Mouse (Mus musculus): ENCODE results near the gene Mrpl37. TPM values are rescaled to one million over a fixed set of nuclear protein-coding genes. Genes with fewer than 3 reads are reported as not detected.

The Mrpl37 gene
- polyA plus RNA-seq, 1 experiment from 2014 or later, result 81.9 TPM

DNA sequence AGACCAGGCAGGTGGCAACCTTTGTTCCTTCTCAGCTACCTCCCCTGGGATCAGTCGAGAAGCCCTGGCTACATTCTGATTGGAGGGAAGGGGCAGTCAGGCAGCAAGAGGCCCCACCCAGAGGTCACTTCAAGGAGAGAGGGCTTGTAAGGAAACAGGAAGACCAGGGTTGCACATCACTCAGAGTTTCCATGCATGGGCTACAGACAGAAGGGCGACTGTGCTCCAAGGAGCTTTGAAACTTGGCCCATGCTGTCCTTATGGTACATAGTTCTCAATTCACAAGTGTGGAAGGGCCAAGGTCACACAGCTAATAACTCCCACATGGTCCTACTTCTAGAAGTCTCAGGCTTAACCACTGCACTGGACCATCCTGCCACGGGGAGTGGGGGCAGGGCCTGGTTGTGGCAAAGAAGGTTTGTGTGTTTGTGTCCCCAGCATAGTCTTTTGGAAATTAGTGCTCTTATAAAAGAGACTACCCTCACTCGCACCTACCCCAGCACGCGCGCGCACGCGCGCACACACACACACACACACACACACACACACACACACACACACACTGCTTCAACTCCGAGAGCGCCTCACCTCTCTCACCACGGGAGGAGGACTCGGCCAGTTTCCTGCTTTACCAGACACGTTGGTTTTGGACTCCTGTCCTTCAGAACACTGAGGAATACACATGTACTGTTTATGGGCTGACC is 28.0 kb upstream of the Mrpl37 start:
- no peak overlapping the region for H3K27ac ChIP-seq
- no peaks in the 10 kb centered on the region for H3K9me3 ChIP-seq (replicated peaks)
- 80% methylated on average over 14 of the region's 16 CpGs for WGBS
- H3K4me2 ChIP-seq, result no peak overlapping the region
- no peak overlapping the region for H3K4me3 ChIP-seq
- ATAC-seq, result no peak
- peaks cover 18% of the 10 kb centered on the region for H3K4me1 ChIP-seq
- no peaks in the 10 kb centered on the region for H3K27me3 ChIP-seq
- no peaks in the 10 kb centered on the region for H3K36me3 ChIP-seq (ENCODE audit: poor library complexity, severe bottlenecking)
- H3K9ac ChIP-seq, result no peak overlapping the region

DNA sequence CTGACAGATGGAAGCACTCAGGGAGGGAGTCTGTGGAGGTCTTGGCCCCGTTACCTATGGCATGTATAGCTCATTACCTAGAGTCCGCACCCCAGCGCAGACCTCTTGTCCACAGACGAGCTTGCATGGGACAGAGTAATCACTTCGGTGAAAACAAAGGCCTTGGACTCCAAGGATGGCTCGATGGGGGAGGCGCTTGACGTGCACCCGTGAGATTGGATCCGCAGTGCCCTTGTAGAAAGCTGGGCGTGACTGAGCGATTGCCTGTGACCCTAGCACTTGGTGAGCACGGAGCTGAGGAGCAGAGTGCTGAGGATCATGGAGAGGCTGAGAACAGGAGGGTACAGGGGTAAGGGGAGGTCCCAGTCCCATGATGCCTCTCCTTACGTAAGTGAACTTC is 25.0 kb upstream of the Mrpl37 start:
- Histone ChIP-seq H3K36me3 (ENCODE audit: poor library complexity, severe bottlenecking) (no peaks in the 10 kb centered on the region), H3K27me3 (no peaks in the 10 kb centered on the region), H3K9ac (no peak overlapping the region), H3K27ac (no peak overlapping the region), H3K4me2 (no peak overlapping the region), H3K4me3 (no peak overlapping the region), H3K9me3 (replicated peaks) (no peaks in the 10 kb centered on the region), H3K4me1 (peaks cover 9% of the 10 kb centered on the region)
- ATAC-seq, result no peak
- 89% methylated on average over 14 of the region's 14 CpGs for WGBS

DNA sequence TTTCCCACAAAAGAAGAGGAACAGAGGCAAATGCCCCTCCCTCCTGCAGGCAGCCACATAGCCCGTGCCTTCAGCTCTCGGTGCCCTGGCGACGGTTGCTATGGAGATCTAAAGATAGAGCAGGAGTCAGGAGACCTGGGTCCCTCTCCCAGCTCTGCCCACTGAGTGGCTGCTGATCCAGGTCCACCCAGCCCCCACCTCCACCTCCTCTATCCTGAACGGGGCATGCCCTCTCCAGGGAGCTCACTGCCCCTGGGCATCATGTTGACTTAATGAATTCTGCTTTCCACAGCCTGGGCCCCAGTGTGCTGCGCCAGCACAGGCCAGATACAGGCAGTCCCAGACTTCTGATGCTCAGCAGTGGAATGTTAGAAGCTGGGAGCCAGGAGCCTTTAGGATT is 18.2 kb upstream of the Mrpl37 start:
- H3K9ac ChIP-seq, result no peak overlapping the region
- no peaks in the 10 kb centered on the region for H3K9me3 ChIP-seq (replicated peaks)
- peaks cover 22% of the 10 kb centered on the region for H3K4me1 ChIP-seq
- ATAC-seq, result peak; percentile 87
- H3K4me2 ChIP-seq, result 0 out of 2 replicates have a peak overlapping the region, but pooled peaks have one; percentile 9
- WGBS, result 4% methylated on average over 6 of the region's 6 CpGs
- H3K27ac ChIP-seq, result peak overlapping the region; percentile 72
- no peaks in the 10 kb centered on the region for H3K36me3 ChIP-seq (ENCODE audit: poor library complexity, severe bottlenecking)
- H3K4me3 ChIP-seq, result no peak overlapping the region
- H3K27me3 ChIP-seq, result no peaks in the 10 kb centered on the region

DNA sequence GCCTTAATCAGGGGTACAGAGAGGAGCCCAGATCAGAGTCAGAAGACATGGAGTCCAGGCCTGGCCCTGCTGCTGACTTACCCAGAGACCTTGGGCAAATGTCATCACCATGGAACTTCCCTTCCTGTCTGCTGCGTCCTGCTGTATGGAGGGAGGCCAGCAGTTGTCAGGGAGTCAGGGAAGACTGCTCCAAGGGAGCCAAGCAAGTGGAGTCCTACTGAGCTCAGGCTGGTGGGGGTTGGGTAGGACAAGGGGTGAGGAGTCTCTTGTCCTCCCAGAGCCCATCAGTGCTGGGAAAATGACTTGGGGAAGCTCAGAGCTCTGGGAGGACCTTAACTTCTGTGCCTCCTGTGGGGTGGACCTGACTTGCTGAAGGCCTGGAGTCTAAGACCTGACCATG is 17.7 kb upstream of the Mrpl37 start:
- peak overlapping the region; percentile 72 for H3K27ac ChIP-seq
- H3K9me3 ChIP-seq (replicated peaks), result no peaks in the 10 kb centered on the region
- peak; percentile 42 for ATAC-seq
- H3K4me2 ChIP-seq, result 0 out of 2 replicates have a peak overlapping the region, but pooled peaks have one; percentile 9
- no peaks in the 10 kb centered on the region for H3K27me3 ChIP-seq
- H3K4me1 ChIP-seq, result peaks cover 22% of the 10 kb centered on the region
- H3K9ac ChIP-seq, result no peak overlapping the region
- 18% methylated on average over 1 of the region's 1 CpGs for WGBS
- H3K4me3 ChIP-seq, result no peak overlapping the region
- no peaks in the 10 kb centered on the region for H3K36me3 ChIP-seq (ENCODE audit: poor library complexity, severe bottlenecking)

- WGBS, result 86% methylated on average over 4 of the region's 4 CpGs
- Histone ChIP-seq H3K27me3 (no peaks in the 10 kb centered on the region), H3K9ac (no peak overlapping the region), H3K9me3 (replicated peaks) (no peaks in the 10 kb centered on the region), H3K36me3 (ENCODE audit: poor library complexity, severe bottlenecking) (no peaks in the 10 kb centered on the region), H3K4me1 (peaks cover 22% of the 10 kb centered on the region), H3K4me2 (no peak overlapping the region), H3K27ac (no peak overlapping the region), H3K4me3 (no peak overlapping the region)
- ATAC-seq, result no peak
Measured at GRCm38 (mm10) chr4:107083126-107083525, 16.5 kb upstream of the Mrpl37 start.

DNA sequence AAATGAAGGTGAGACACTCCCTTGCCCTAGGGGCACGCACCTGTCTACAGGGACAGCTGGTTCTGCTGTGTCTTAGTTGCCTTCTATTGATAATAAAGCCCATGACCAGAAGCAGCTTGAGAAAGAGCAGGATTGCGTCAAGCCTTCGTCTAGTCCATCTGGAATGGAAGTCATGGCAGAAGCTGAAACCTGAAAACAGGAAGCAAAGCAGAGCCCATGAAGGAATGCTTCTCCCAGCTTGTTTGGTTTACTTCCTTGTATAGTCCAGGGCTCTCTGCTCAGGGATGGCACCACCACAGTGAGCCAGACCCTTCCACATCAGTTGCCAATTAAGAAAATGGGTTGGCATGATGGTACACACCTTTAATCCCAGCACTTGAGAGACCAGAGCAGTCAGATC is 15.5 kb upstream of the Mrpl37 start:
- no peaks in the 10 kb centered on the region for H3K36me3 ChIP-seq (ENCODE audit: poor library complexity, severe bottlenecking)
- no peak overlapping the region for H3K27ac ChIP-seq
- H3K27me3 ChIP-seq, result no peaks in the 10 kb centered on the region
- no peak for ATAC-seq
- H3K4me1 ChIP-seq, result peaks cover 22% of the 10 kb centered on the region
- no peak overlapping the region for H3K9ac ChIP-seq
- no peak overlapping the region for H3K4me2 ChIP-seq
- H3K9me3 ChIP-seq (replicated peaks), result no peaks in the 10 kb centered on the region
- WGBS, result 89% methylated on average over 3 of the region's 3 CpGs
- H3K4me3 ChIP-seq, result no peak overlapping the region

- H3K36me3 ChIP-seq (ENCODE audit: poor library complexity, severe bottlenecking), result no peaks in the 10 kb centered on the region
- H3K27ac ChIP-seq, result no peak overlapping the region
- H3K4me1 ChIP-seq, result peaks cover 11% of the 10 kb centered on the region
- H3K9ac ChIP-seq, result no peak overlapping the region
- no peaks in the 10 kb centered on the region for H3K9me3 ChIP-seq (replicated peaks)
- ATAC-seq, result no peak
- H3K4me3 ChIP-seq, result no peak overlapping the region
- H3K4me2 ChIP-seq, result no peak overlapping the region
- H3K27me3 ChIP-seq, result no peaks in the 10 kb centered on the region
Measured at GRCm38 (mm10) chr4:107079716-107080115, 13.0 kb upstream of the Mrpl37 start.

DNA sequence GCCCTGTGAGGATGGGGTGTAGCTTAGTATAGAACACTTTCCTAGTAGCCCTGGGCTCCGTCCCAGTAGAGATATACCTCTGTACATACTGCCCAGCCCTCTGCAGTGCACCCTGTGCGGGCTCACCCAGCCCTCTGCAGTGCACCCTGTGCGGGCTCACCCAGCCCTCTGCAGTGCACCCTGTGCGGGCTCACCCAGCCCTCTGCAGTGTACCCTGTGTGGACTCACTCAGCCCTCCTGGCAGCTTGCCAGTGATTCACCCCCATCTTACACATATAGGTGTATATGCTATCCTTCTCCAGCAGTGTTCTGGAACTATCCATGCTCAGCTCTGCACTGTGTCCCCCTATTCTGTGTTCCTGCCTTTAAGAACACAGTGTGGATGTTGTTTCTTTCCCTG is 12.2 kb upstream of the Mrpl37 start:
- H3K27me3 ChIP-seq, result no peaks in the 10 kb centered on the region
- H3K4me3 ChIP-seq, result no peak overlapping the region
- H3K36me3 ChIP-seq (ENCODE audit: poor library complexity, severe bottlenecking), result no peaks in the 10 kb centered on the region
- H3K4me1 ChIP-seq, result peaks cover 3% of the 10 kb centered on the region; the same call in 1 of the 2 replicates
- no peak overlapping the region for H3K9ac ChIP-seq
- no peak overlapping the region for H3K4me2 ChIP-seq
- H3K9me3 ChIP-seq (replicated peaks), result no peaks in the 10 kb centered on the region
- H3K27ac ChIP-seq, result no peak overlapping the region
- 0 out of 2 replicates have a peak, but pooled peaks have one; percentile 33 for ATAC-seq
- 85% methylated on average over 4 of the region's 4 CpGs for WGBS

- Histone ChIP-seq H3K27me3 (no peaks in the 10 kb centered on the region), H3K4me1 (no peaks in the 10 kb centered on the region), H3K36me3 (ENCODE audit: poor library complexity, severe bottlenecking) (no peaks in the 10 kb centered on the region), H3K9ac (no peak overlapping the region), H3K4me2 (no peak overlapping the region), H3K9me3 (replicated peaks) (no peaks in the 10 kb centered on the region), H3K4me3 (no peak overlapping the region), H3K27ac (no peak overlapping the region; the same call in 1 of the 2 replicates)
- ATAC-seq, result no peak
- WGBS, result 40% methylated on average over 5 of the region's 5 CpGs
Measured at GRCm38 (mm10) chr4:107075456-107075855, 8.8 kb upstream of the Mrpl37 start.

- Histone ChIP-seq H3K4me3 (no peak overlapping the region), H3K4me1 (peaks cover 4% of the 10 kb centered on the region), H3K4me2 (no peak overlapping the region), H3K9me3 (replicated peaks) (no peaks in the 10 kb centered on the region), H3K9ac (no peak overlapping the region), H3K27ac (no peak overlapping the region), H3K36me3 (ENCODE audit: poor library complexity, severe bottlenecking) (no peaks in the 10 kb centered on the region), H3K27me3 (0 out of 2 replicates have a peak, but pooled peaks cover 4% of the 10 kb centered on the region)
- 85% methylated on average over 9 of the region's 9 CpGs for WGBS
- no peak for ATAC-seq
Measured at GRCm38 (mm10) chr4:107072343-107072742, 5.7 kb upstream of the Mrpl37 start.

GRCm38 (mm10) chr4:107067151-107067840 is 628 bp upstream of the Mrpl37 start:
- H3K4me3 ChIP-seq, result peak overlapping the region; percentile 70
- WGBS, result 2% methylated on average over 33 of the region's 33 CpGs
- ATAC-seq, result peak; percentile 59

DNA sequence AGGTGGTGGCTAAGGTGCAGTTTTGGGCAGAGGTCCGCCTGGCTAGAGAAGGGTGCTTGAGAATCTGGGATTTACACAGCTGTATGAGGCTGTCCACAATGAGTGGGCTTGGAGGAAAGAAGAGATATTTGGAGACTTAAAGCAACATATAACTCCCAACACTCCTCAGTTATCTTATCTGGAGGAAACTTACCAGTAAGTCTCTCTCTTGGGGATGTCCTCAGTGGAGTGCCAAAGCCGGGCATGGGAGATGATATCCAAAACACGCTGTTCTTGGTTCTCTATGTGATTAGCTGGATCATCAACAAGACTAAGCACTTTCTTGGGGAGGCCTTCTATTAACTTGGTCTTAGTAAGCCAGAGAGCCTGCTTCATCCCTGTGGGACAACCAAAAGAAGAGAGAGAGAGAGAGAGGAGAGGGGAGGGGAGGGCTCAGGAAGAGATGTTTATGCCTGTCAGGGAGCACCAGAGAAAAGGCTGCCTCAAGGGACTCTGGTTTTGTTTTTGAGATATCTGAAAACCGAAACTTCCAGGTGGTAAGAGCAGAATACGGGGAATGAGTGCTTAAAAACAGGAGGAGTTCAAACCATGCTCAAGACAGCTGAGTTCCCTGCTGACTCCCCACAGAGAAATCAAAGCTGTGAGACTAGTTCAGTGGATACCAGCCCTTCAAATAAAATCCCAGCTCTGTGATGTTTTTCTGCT is 2.1 kb downstream of the Mrpl37 start:
- WGBS, result 92% methylated on average over 5 of the region's 5 CpGs
- Histone ChIP-seq H3K4me1 (peaks cover 26% of the 10 kb centered on the region), H3K4me3 (no peak overlapping the region), H3K4me2 (no peak overlapping the region), H3K9me3 (replicated peaks) (no peaks in the 10 kb centered on the region), H3K27me3 (0 out of 2 replicates have a peak, but pooled peaks cover 4% of the 10 kb centered on the region), H3K9ac (no peak overlapping the region), H3K36me3 (ENCODE audit: poor library complexity, severe bottlenecking) (peaks cover 47% of the 10 kb centered on the region), H3K27ac (no peak overlapping the region)
- ATAC-seq, result no peak

More at GRCm38 (mm10) chr4:107067151-107067840, 628 bp upstream of the Mrpl37 start:
- peaks cover 22% of the 10 kb centered on the region for H3K36me3 ChIP-seq (ENCODE audit: poor library complexity, severe bottlenecking)
- peak overlapping the region; percentile 98 for H3K4me2 ChIP-seq
- H3K27ac ChIP-seq, result no peak overlapping the region
- no peaks in the 10 kb centered on the region for H3K9me3 ChIP-seq (replicated peaks)
- H3K9ac ChIP-seq, result peak overlapping the region; percentile 62
- 0 out of 2 replicates have a peak, but pooled peaks cover 4% of the 10 kb centered on the region for H3K27me3 ChIP-seq
- H3K4me1 ChIP-seq, result peaks cover 26% of the 10 kb centered on the region
